Mouse (Mus musculus): ENCODE data around the gene Hist1h2ao. TPM values are rescaled to one million over a fixed set of nuclear protein-coding genes. Genes with fewer than 3 reads are reported as not detected.
"Not testable (repeated sequence)": the region's sequence is repeated elsewhere in the genome, so short reads cannot be mapped to it uniquely, and the experiment has no call there.

Gene Hist1h2ao
- polyA plus RNA-seq, 1 experiment from 2014 or later: not detected

DNA sequence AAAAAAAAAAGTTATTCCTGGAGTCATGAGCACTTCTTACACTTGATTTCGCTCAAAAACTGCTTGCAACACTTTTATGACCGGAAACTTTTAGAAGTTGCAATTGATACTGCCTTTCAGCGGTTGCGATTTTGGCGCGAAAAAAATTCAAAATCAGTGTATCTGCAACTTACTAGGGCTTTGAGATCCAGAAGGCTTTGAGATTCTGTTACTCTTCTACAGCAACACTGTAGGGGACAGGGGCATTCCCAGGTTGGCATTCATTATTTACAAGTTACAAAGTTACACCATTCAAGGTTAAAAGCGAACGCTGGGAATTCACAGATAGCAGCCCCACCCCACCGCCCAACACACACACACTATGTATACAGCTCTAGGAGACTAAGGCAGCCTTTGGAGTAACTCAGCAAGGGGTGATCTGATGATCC lies 26.5 kb upstream of the Hist1h2ao start:
- Histone ChIP-seq H3K4me3 (ENCODE audit: low read depth, low read length) (peak overlapping the region; percentile 36), H3K36me3 (ENCODE audit: control insufficient read depth, insufficient read depth, low read length) (no peaks in the 10 kb centered on the region), H3K4me2 (replicated peaks; ENCODE audit: low read depth, low read length) (peak overlapping the region; percentile 43), H3K27ac (ENCODE audit: low read length) (peak overlapping the region; percentile 93), H3K4me1 (ENCODE audit: control insufficient read depth, insufficient read depth, low read length) (peaks cover 20% of the 10 kb centered on the region; the same call in 1 of the 2 replicates), H3K27me3 (ENCODE audit: control insufficient read depth, insufficient read depth, low read length) (no peaks in the 10 kb centered on the region), H3K9ac (replicated peaks; ENCODE audit: low read depth, low read length) (peak overlapping the region; percentile 25), H3K9me3 (ENCODE audit: control insufficient read depth, low read depth, low read length) (no peaks in the 10 kb centered on the region)
- no peak for ATAC-seq (ENCODE audit: insufficient number of reproducible peaks, insufficient read depth, low FRiP score, low read depth)
- 1% methylated on average over 9 of the region's 9 CpGs for WGBS

DNA sequence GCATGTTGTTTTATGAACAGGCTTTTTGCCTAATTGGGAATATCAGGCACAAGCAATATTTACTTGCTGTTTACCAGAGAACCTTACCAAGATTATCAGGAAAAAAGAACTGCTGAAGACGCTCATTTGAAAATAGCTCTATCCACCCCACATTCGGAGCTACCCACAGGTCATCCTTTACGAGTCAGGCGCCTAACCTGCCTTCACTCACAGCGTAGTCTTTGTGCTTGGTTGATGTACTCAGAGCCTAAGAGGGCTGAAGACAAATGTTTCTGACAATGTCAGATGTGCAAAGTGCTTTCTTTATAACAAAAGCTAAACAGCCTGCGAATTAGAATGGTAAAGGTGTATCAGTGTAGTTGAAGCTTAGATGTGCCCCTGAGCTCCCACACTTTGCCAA lies 26.0 kb upstream of the Hist1h2ao start:
- peak overlapping the region; percentile 25 for H3K9ac ChIP-seq (replicated peaks; ENCODE audit: low read depth, low read length)
- H3K4me2 ChIP-seq (replicated peaks; ENCODE audit: low read depth, low read length): peak overlapping the region; percentile 43
- no peak for ATAC-seq (ENCODE audit: insufficient number of reproducible peaks, insufficient read depth, low FRiP score, low read depth)
- no peaks in the 10 kb centered on the region for H3K36me3 ChIP-seq (ENCODE audit: control insufficient read depth, insufficient read depth, low read length)
- peak overlapping the region; percentile 36 for H3K4me3 ChIP-seq (ENCODE audit: low read depth, low read length)
- H3K27me3 ChIP-seq (ENCODE audit: control insufficient read depth, insufficient read depth, low read length): no peaks in the 10 kb centered on the region
- no peaks in the 10 kb centered on the region for H3K9me3 ChIP-seq (ENCODE audit: control insufficient read depth, low read depth, low read length)
- WGBS: 22% methylated on average over 6 of the region's 6 CpGs
- peak overlapping the region; percentile 93 for H3K27ac ChIP-seq (ENCODE audit: low read length)
- peaks cover 20% of the 10 kb centered on the region; the same call in 1 of the 2 replicates for H3K4me1 ChIP-seq (ENCODE audit: control insufficient read depth, insufficient read depth, low read length)

DNA sequence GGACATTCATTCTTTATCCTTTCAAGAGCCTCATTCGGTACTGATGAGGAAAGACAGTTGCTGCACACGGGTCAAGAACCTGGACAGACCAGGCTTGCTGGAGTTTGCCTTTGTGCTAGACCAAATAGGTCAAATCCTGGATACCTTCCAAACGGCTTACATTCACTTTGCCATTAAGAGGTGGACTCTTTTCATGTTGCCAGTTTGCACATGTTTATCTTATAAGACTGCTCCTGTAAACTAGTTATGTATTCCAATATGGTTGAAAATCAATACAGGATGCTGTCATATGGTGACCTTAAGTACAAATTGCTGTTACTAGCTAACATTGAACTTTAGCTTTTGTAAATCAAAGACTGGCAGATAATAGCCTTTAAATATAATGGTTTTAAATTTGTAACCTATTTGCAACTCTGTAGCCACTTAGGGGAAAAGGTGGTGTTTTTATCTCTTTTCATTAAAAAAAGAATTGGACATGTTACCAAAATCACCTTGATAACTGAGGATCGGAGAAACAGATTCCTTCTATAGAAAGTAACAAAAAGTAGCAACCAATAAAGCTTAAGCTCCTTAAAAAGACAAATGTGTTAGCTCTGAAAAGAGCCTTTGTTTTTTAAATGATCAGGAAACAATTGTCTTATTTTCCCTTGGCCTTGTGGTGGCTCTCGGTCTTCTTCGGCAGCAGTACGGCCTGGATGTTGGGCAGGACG lies 23.9 kb upstream of the Hist1h2ao start:
- peak overlapping the region; percentile 34; the same call in 1 of the 2 replicates for H3K9ac ChIP-seq (replicated peaks; ENCODE audit: low read depth, low read length)
- ATAC-seq (ENCODE audit: insufficient number of reproducible peaks, insufficient read depth, low FRiP score, low read depth): no peak
- 3% methylated on average over 8 of the region's 8 CpGs for WGBS

GRCm38 (mm10) chr13:21786899-21787629 lies 23.2 kb upstream of the Hist1h2ao start, which contains the start of the genes Hist1h2an and Hist1h2bp:
Gene Hist1h2an, minus strand, starts transcription at chr13:21787218.
Gene Hist1h2bp, plus strand, starts transcription at chr13:21787461.
- peak; percentile 93 for ATAC-seq (ENCODE audit: insufficient number of reproducible peaks, insufficient read depth, low FRiP score, low read depth)
- 1% methylated on average over 32 of the region's 63 CpGs for WGBS
- H3K27me3 ChIP-seq (ENCODE audit: control insufficient read depth, insufficient read depth, low read length); H3K36me3 ChIP-seq (ENCODE audit: control insufficient read depth, insufficient read depth, low read length); H3K9me3 ChIP-seq (ENCODE audit: control insufficient read depth, low read depth, low read length): not testable (repeated sequence)
- Histone ChIP-seq H3K4me3 (ENCODE audit: low read depth, low read length) (peak within 1 kb of the TSS; percentile 29), H3K4me1 (ENCODE audit: control insufficient read depth, insufficient read depth, low read length) (peaks cover 24% of the 10 kb centered on the region; the same call in 1 of the 2 replicates), H3K27ac (ENCODE audit: low read length) (peak within 1 kb of the TSS; percentile 82), H3K4me2 (replicated peaks; ENCODE audit: low read depth, low read length) (peak within 1 kb of the TSS; percentile 46), H3K9ac (replicated peaks; ENCODE audit: low read depth, low read length) (peak within 1 kb of the TSS; percentile 34)

More for the DNA sequence above, 23.9 kb upstream of the Hist1h2ao start:
- peaks cover 24% of the 10 kb centered on the region; the same call in 1 of the 2 replicates for H3K4me1 ChIP-seq (ENCODE audit: control insufficient read depth, insufficient read depth, low read length)
- no peaks in the 10 kb centered on the region for H3K9me3 ChIP-seq (ENCODE audit: control insufficient read depth, low read depth, low read length)
- H3K27me3 ChIP-seq (ENCODE audit: control insufficient read depth, insufficient read depth, low read length): no peaks in the 10 kb centered on the region
- no peaks in the 10 kb centered on the region for H3K36me3 ChIP-seq (ENCODE audit: control insufficient read depth, insufficient read depth, low read length)
- peak overlapping the region; percentile 29 for H3K4me3 ChIP-seq (ENCODE audit: low read depth, low read length)
- H3K4me2 ChIP-seq (replicated peaks; ENCODE audit: low read depth, low read length): peak overlapping the region; percentile 46
- peak overlapping the region; percentile 82 for H3K27ac ChIP-seq (ENCODE audit: low read length)

DNA sequence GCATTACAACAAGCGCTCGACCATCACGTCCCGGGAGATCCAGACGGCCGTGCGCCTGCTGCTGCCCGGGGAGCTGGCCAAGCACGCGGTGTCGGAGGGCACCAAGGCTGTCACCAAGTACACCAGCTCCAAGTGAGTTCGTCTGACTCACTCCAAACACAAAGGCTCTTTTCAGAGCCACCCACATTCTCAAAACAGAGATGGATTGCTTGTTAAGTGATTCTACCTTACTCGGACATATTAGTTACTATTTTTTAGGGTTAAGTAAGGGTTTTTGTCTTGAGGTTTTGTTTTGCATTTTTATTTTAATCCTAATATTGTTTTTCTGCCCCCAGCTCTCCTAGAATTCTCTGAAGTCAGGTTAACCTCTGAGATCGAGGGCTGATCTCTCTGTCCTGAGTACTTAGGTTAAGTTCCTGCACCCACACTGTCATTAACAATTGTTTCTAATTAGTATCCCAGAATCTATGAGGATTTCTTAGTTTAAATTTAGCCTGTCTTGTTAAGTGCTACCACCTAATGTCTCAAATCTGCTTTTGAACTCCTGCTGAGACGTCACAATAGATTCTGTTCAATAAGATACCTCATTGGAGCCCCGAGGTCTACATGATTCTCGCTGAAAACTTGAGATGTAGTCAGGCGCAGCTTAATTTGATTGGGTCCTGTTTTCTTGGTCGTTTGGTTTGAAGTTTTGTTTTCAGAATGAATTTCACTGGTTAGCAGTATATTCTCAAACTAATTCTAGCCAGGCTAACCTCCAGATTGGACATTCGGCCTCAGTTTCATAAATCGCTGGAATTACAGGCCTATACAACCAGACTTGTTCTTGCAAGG lies 22.3 kb upstream of the Hist1h2ao start:
- H3K27ac ChIP-seq (ENCODE audit: low read length): peak overlapping the region; percentile 79
- no peaks in the 10 kb centered on the region for H3K36me3 ChIP-seq (ENCODE audit: control insufficient read depth, insufficient read depth, low read length)
- H3K9me3 ChIP-seq (ENCODE audit: control insufficient read depth, low read depth, low read length): no peaks in the 10 kb centered on the region
- H3K4me1 ChIP-seq (ENCODE audit: control insufficient read depth, insufficient read depth, low read length): peaks cover 24% of the 10 kb centered on the region; the same call in 1 of the 2 replicates
- 25% methylated on average over 13 of the region's 21 CpGs for WGBS
- peak overlapping the region; percentile 33 for H3K9ac ChIP-seq (replicated peaks; ENCODE audit: low read depth, low read length)
- peak overlapping the region; percentile 40 for H3K4me2 ChIP-seq (replicated peaks; ENCODE audit: low read depth, low read length)
- no peaks in the 10 kb centered on the region for H3K27me3 ChIP-seq (ENCODE audit: control insufficient read depth, insufficient read depth, low read length)
- ATAC-seq (ENCODE audit: insufficient number of reproducible peaks, insufficient read depth, low FRiP score, low read depth): no peak
- peak overlapping the region; percentile 29; the same call in 1 of the 2 replicates for H3K4me3 ChIP-seq (ENCODE audit: low read depth, low read length)

DNA sequence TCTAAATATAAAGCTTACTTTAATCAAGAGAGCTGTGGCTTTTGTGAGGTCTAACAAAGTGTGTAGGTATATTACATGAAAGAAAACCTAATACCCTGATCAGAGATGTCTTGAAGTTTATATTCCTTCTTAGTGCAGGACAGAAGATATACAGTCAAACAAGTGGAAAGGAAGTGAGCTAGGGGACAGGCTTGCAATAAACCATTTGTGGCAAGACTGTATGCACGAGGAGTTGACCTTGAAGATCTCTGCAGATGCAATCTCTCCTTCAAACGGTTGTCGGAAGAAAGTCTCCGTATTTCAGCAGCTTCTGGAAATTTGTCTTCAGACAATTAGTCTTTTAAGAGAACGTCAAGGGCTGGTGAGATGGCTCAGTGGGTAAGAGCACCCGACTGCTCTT lies 20.3 kb upstream of the Hist1h2ao start:
- Histone ChIP-seq H3K4me2 (replicated peaks; ENCODE audit: low read depth, low read length) (no peak overlapping the region), H3K27ac (ENCODE audit: low read length) (no peak overlapping the region), H3K27me3 (ENCODE audit: control insufficient read depth, insufficient read depth, low read length) (no peaks in the 10 kb centered on the region), H3K9ac (replicated peaks; ENCODE audit: low read depth, low read length) (no peak overlapping the region), H3K9me3 (ENCODE audit: control insufficient read depth, low read depth, low read length) (no peaks in the 10 kb centered on the region), H3K36me3 (ENCODE audit: control insufficient read depth, insufficient read depth, low read length) (no peaks in the 10 kb centered on the region), H3K4me1 (ENCODE audit: control insufficient read depth, insufficient read depth, low read length) (peaks cover 17% of the 10 kb centered on the region; the same call in 1 of the 2 replicates), H3K4me3 (ENCODE audit: low read depth, low read length) (no peak overlapping the region)
- no peak for ATAC-seq (ENCODE audit: insufficient number of reproducible peaks, insufficient read depth, low FRiP score, low read depth)
- 42% methylated on average over 6 of the region's 6 CpGs for WGBS

DNA sequence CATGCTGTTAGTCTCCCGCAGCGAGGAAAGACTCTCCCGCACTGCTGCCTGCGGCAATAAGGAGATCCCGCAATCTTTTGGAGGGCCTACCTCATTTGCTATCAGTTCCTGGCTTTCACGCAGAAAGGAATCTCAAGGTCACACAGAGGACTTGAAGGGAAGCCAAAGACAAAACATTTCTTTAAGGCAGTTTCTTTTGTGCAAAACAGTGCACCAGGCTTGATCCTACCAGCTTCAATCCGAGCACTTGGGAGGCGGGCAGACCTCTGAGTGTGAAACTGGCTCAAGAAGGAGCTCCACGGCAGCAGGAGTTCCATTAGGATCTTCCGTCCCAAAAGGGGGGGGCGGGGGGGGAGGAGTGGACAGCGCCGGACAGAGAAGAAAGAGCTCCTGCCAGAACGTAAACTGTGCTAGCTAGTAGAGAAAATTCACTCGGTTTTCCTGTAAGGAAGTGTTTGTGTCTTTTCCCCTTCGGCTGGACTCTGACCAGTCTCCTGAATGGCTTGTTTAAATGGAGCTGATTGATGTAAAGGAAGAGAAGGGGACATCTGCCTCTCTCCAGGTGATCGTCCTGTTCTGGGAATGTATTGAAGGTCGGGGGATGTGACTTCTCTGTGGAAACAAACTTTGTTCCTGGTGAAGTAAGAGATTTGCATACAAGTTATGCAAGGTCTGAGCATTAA lies 19.5 kb upstream of the Hist1h2ao start:
- Histone ChIP-seq H3K4me1 (ENCODE audit: control insufficient read depth, insufficient read depth, low read length) (peaks cover 14% of the 10 kb centered on the region; the same call in 1 of the 2 replicates), H3K27ac (ENCODE audit: low read length) (peak overlapping the region; percentile 39; the same call in 1 of the 2 replicates), H3K27me3 (ENCODE audit: control insufficient read depth, insufficient read depth, low read length) (no peaks in the 10 kb centered on the region), H3K4me3 (ENCODE audit: low read depth, low read length) (peak overlapping the region; percentile 20; the same call in 1 of the 2 replicates), H3K4me2 (replicated peaks; ENCODE audit: low read depth, low read length) (peak overlapping the region; percentile 51), H3K36me3 (ENCODE audit: control insufficient read depth, insufficient read depth, low read length) (no peaks in the 10 kb centered on the region), H3K9ac (replicated peaks; ENCODE audit: low read depth, low read length) (peak overlapping the region; percentile 32; the same call in 1 of the 2 replicates), H3K9me3 (ENCODE audit: control insufficient read depth, low read depth, low read length) (no peaks in the 10 kb centered on the region)
- no peak for ATAC-seq (ENCODE audit: insufficient number of reproducible peaks, insufficient read depth, low FRiP score, low read depth)
- WGBS: 10% methylated on average over 18 of the region's 18 CpGs
